Mouse (Mus musculus): ENCODE measurements at regions not wholly inside any gene's neighbourhood (a gene's known extent, or its start where the extent isn't known, plus 50 kb on each side); places are given as distances from the start of the nearest gene placed in this dataset.

DNA sequence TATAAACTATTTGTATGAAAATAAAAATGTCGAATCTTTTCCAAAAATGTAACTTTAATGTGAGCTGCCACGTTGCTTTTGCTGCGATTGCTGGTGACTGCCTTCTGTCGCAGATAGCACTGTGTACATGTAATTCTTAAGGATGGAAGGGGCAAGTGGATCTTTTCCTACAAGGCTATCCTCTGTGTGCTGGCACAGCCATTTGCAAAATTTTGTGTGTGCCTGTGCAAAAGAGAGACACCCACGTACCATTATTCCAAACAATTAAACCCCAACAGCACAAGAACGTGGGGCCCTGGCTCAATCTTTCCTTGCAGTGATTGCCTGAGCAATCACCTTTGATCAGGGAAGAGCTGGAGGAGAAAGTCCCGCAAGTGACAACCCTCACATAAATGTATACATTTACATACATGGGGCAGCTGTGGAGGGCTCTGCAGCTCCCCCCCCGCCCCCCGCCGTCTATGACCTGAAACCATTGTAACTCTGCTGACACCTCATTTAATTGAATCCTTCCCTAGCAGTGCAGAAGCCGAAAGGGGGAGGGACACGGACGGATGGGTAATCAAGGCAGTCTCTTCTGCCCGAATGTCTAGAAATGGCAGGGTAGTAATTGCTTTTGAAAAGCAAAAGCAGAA is 133.6 kb upstream of the Pmfbp1 start:
- Histone ChIP-seq H3K27me3 (replicated peaks; ENCODE audit: control insufficient read depth, insufficient read depth, low read length) (no peaks in the 10 kb centered on the region), H3K36me3 (ENCODE audit: control insufficient read depth, insufficient read depth) (no peaks in the 10 kb centered on the region), H3K4me3 (replicated peaks; ENCODE audit: low read length) (peak overlapping the region; percentile 8; the same call in 1 of the 2 replicates), H3K4me2 (ENCODE audit: low read length) (peak overlapping the region; percentile 65), H3K4me1 (replicated peaks; ENCODE audit: control insufficient read depth, insufficient read depth, low read length) (peaks cover 22% of the 10 kb centered on the region), H3K9ac (replicated peaks; ENCODE audit: low read depth, low read length) (peak overlapping the region; percentile 38), H3K9me3 (ENCODE audit: control insufficient read depth, low read length) (no peaks in the 10 kb centered on the region), H3K27ac (ENCODE audit: low read length) (peak overlapping the region; percentile 77)
- WGBS, result 9% methylated on average over 14 of the region's 14 CpGs
- peak; percentile 66 for ATAC-seq

GRCm38 (mm10) chr8:109360904-109361303 is 132.9 kb upstream of the Pmfbp1 start:
- Histone ChIP-seq H3K9ac (replicated peaks; ENCODE audit: low read depth, low read length) (peak overlapping the region; percentile 55), H3K4me1 (replicated peaks; ENCODE audit: control insufficient read depth, insufficient read depth, low read length) (peaks cover 22% of the 10 kb centered on the region), H3K27ac (ENCODE audit: low read length) (peak overlapping the region; percentile 77), H3K4me2 (ENCODE audit: low read length) (peak overlapping the region; percentile 65), H3K4me3 (replicated peaks; ENCODE audit: low read length) (peak overlapping the region; percentile 37), H3K27me3 (replicated peaks; ENCODE audit: control insufficient read depth, insufficient read depth, low read length) (no peaks in the 10 kb centered on the region), H3K9me3 (ENCODE audit: control insufficient read depth, low read length) (no peaks in the 10 kb centered on the region), H3K36me3 (ENCODE audit: control insufficient read depth, insufficient read depth) (no peaks in the 10 kb centered on the region)
- WGBS, result under 1% methylated on average over 16 of the region's 16 CpGs
- ATAC-seq, result 0 out of 2 replicates have a peak, but pooled peaks have one; percentile 40

- H3K9me3 ChIP-seq (ENCODE audit: control insufficient read depth, low read length), result no peaks in the 10 kb centered on the region
- 88% methylated on average over 7 of the region's 7 CpGs for WGBS
- no peak overlapping the region for H3K4me3 ChIP-seq (replicated peaks; ENCODE audit: low read length)
- no peaks in the 10 kb centered on the region for H3K36me3 ChIP-seq (ENCODE audit: control insufficient read depth, insufficient read depth)
- no peaks in the 10 kb centered on the region for H3K27me3 ChIP-seq (replicated peaks; ENCODE audit: control insufficient read depth, insufficient read depth, low read length)
- H3K27ac ChIP-seq (ENCODE audit: low read length), result peak overlapping the region; percentile 20
- ATAC-seq, result no peak
- H3K4me2 ChIP-seq (ENCODE audit: low read length), result no peak overlapping the region
- H3K4me1 ChIP-seq (replicated peaks; ENCODE audit: control insufficient read depth, insufficient read depth, low read length), result peaks cover 22% of the 10 kb centered on the region
- H3K9ac ChIP-seq (replicated peaks; ENCODE audit: low read depth, low read length), result no peak overlapping the region
Observed at GRCm38 (mm10) chr8:109361575-109362361, 132.1 kb upstream of the Pmfbp1 start.

- WGBS, result 91% methylated on average over 15 of the region's 15 CpGs
- Histone ChIP-seq H3K36me3 (ENCODE audit: control insufficient read depth, insufficient read depth) (no peaks in the 10 kb centered on the region), H3K4me1 (replicated peaks; ENCODE audit: control insufficient read depth, insufficient read depth, low read length) (peaks cover 22% of the 10 kb centered on the region), H3K4me2 (ENCODE audit: low read length) (no peak overlapping the region), H3K27me3 (replicated peaks; ENCODE audit: control insufficient read depth, insufficient read depth, low read length) (no peaks in the 10 kb centered on the region), H3K9me3 (ENCODE audit: control insufficient read depth, low read length) (no peaks in the 10 kb centered on the region), H3K4me3 (replicated peaks; ENCODE audit: low read length) (no peak overlapping the region), H3K27ac (ENCODE audit: low read length) (no peak overlapping the region), H3K9ac (replicated peaks; ENCODE audit: low read depth, low read length) (no peak overlapping the region)
- no peak for ATAC-seq
Observed at GRCm38 (mm10) chr8:109363185-109363845, 130.5 kb upstream of the Pmfbp1 start.

GRCm38 (mm10) chr8:109373977-109374376 is 119.8 kb upstream of the Pmfbp1 start:
- no peaks in the 10 kb centered on the region for H3K36me3 ChIP-seq (ENCODE audit: control insufficient read depth, insufficient read depth)
- no peak for ATAC-seq

GRCm38 (mm10) chr8:109384881-109385280 is 108.9 kb upstream of the Pmfbp1 start:
- ATAC-seq, result no peak
- Histone ChIP-seq H3K4me2 (ENCODE audit: low read length) (no peak overlapping the region), H3K27me3 (replicated peaks; ENCODE audit: control insufficient read depth, insufficient read depth, low read length) (no peaks in the 10 kb centered on the region), H3K4me3 (replicated peaks; ENCODE audit: low read length) (no peak overlapping the region), H3K36me3 (ENCODE audit: control insufficient read depth, insufficient read depth) (no peaks in the 10 kb centered on the region), H3K9ac (replicated peaks; ENCODE audit: low read depth, low read length) (no peak overlapping the region), H3K27ac (ENCODE audit: low read length) (no peak overlapping the region), H3K9me3 (ENCODE audit: control insufficient read depth, low read length) (no peaks in the 10 kb centered on the region), H3K4me1 (replicated peaks; ENCODE audit: control insufficient read depth, insufficient read depth, low read length) (no peaks in the 10 kb centered on the region)
- WGBS, result 95% methylated on average over 3 of the region's 3 CpGs

More at GRCm38 (mm10) chr8:109373977-109374376, 119.8 kb upstream of the Pmfbp1 start:
- Histone ChIP-seq H3K9ac (replicated peaks; ENCODE audit: low read depth, low read length) (no peak overlapping the region), H3K4me3 (replicated peaks; ENCODE audit: low read length) (no peak overlapping the region), H3K4me2 (ENCODE audit: low read length) (no peak overlapping the region), H3K9me3 (ENCODE audit: control insufficient read depth, low read length) (no peaks in the 10 kb centered on the region), H3K4me1 (replicated peaks; ENCODE audit: control insufficient read depth, insufficient read depth, low read length) (no peaks in the 10 kb centered on the region), H3K27me3 (replicated peaks; ENCODE audit: control insufficient read depth, insufficient read depth, low read length) (no peaks in the 10 kb centered on the region), H3K27ac (ENCODE audit: low read length) (no peak overlapping the region)
- WGBS, result 68% methylated on average over 2 of the region's 2 CpGs

DNA sequence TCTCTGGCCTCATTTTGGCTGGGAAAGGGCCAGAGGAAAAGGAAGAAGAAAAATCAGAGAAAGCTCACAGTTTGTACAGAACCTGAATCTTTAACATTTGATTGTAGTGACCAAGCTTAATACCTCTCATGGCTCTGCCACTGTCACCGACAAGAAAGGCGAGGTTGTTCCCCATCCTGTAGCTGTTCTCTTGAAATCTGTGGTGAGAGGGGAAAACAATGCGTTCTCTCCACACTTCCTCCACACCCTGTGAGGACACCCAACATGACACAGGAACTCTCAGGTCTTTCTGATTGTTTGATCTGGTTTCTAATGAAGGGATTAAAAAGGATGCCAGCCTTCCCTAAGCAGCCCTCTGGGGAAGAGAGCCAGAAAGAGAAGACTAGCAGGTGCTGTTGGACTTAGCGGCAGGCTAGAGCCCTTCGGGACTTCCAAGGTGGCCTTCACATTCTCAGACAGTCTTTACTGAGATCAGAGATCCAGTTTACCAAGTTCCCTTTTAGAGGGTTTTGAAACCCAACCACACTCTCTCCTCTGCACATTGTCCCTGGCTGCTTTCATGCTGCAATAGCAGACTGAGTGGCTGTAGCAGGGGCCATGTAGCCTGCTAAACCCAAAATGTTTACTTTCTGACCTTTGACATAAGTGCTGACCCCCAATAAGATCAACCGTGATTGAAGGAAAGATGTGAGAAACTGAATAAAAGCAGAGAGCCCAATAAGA is 98.5 kb upstream of the Pmfbp1 start:
- Histone ChIP-seq H3K27ac (ENCODE audit: low read length) (no peak overlapping the region), H3K27me3 (replicated peaks; ENCODE audit: control insufficient read depth, insufficient read depth, low read length) (no peaks in the 10 kb centered on the region), H3K9me3 (ENCODE audit: control insufficient read depth, low read length) (no peaks in the 10 kb centered on the region), H3K4me2 (ENCODE audit: low read length) (no peak overlapping the region), H3K4me1 (replicated peaks; ENCODE audit: control insufficient read depth, insufficient read depth, low read length) (no peaks in the 10 kb centered on the region), H3K4me3 (replicated peaks; ENCODE audit: low read length) (no peak overlapping the region), H3K36me3 (ENCODE audit: control insufficient read depth, insufficient read depth) (no peaks in the 10 kb centered on the region), H3K9ac (replicated peaks; ENCODE audit: low read depth, low read length) (no peak overlapping the region)
- 83% methylated on average over 6 of the region's 6 CpGs for WGBS
- no peak for ATAC-seq

DNA sequence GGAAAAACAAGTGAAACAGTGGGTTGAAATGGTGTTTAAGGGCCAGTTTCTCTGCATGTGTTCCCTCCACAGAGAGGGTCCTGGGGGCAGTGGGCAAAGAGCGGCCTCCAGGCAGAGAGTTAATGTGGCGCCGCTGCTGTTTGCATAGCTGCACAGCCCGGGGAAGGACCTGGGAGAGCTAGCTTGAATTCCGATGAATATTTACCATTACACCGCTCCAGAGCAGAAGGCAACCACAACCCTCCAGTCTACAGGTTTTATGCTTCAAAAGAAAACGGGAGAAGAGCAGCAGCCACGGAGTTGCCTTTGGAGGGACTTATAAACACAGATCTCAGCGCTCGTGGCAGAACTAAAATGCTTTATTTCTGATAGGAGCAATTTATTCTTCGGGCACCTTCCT is 94.2 kb upstream of the Pmfbp1 start:
- Histone ChIP-seq H3K27ac (ENCODE audit: low read length) (no peak overlapping the region), H3K4me3 (replicated peaks; ENCODE audit: low read length) (no peak overlapping the region), H3K4me1 (replicated peaks; ENCODE audit: control insufficient read depth, insufficient read depth, low read length) (no peaks in the 10 kb centered on the region), H3K9ac (replicated peaks; ENCODE audit: low read depth, low read length) (no peak overlapping the region), H3K4me2 (ENCODE audit: low read length) (no peak overlapping the region), H3K27me3 (replicated peaks; ENCODE audit: control insufficient read depth, insufficient read depth, low read length) (no peaks in the 10 kb centered on the region), H3K36me3 (ENCODE audit: control insufficient read depth, insufficient read depth) (no peaks in the 10 kb centered on the region), H3K9me3 (ENCODE audit: control insufficient read depth, low read length) (no peaks in the 10 kb centered on the region)
- WGBS, result 80% methylated on average over 11 of the region's 11 CpGs
- no peak for ATAC-seq

- Histone ChIP-seq H3K4me2 (ENCODE audit: low read length) (no peak overlapping the region), H3K27ac (ENCODE audit: low read length) (no peak overlapping the region)
Observed at GRCm38 (mm10) chr8:109400192-109400591, 93.6 kb upstream of the Pmfbp1 start.

More at GRCm38 (mm10) chr8:109400192-109400591, 93.6 kb upstream of the Pmfbp1 start:
- H3K27me3 ChIP-seq (replicated peaks; ENCODE audit: control insufficient read depth, insufficient read depth, low read length), result no peaks in the 10 kb centered on the region
- no peak overlapping the region for H3K4me3 ChIP-seq (replicated peaks; ENCODE audit: low read length)
- no peak for ATAC-seq
- WGBS, result 87% methylated on average over 5 of the region's 5 CpGs
- no peaks in the 10 kb centered on the region for H3K4me1 ChIP-seq (replicated peaks; ENCODE audit: control insufficient read depth, insufficient read depth, low read length)
- H3K36me3 ChIP-seq (ENCODE audit: control insufficient read depth, insufficient read depth), result no peaks in the 10 kb centered on the region
- no peaks in the 10 kb centered on the region for H3K9me3 ChIP-seq (ENCODE audit: control insufficient read depth, low read length)
- H3K9ac ChIP-seq (replicated peaks; ENCODE audit: low read depth, low read length), result no peak overlapping the region

Measured in forebrain, embryonic 16.5 days (tissue).